Mouse (Mus musculus) adrenal gland, adult 8-10 months (tissue): ENCODE data around the gene Arid1b. TPM values are rescaled to one million over a fixed set of nuclear protein-coding genes. Genes with fewer than 3 reads are reported as not detected.

Source experiments
- DNase-seq: peaks from one replicate; pipeline ENCODE4 v3.0.0; 2022
- total RNA-seq, 4 experiments: library from RNA; stranded (reverse); gene quantifications; 2 replicates each; pipeline ENCODE4 v1.2.4; 2022

Arid1b gene
- total RNA-seq, result 10 to 100 TPM; 66.1 to 89.1 (median 73.7) TPM

GRCm38 (mm10) chr17:4993840-4994503 lies at the start of gene Arid1b:
Gene Arid1b (plus strand): TSS chr17:4994332.
- peak; percentile 75 for DNase-seq

- no peak for DNase-seq
Observed at GRCm38 (mm10) chr17:4945311-4945751, 48.8 kb upstream of the Arid1b start.

GRCm38 (mm10) chr17:4945871-4946331 lies 48.2 kb upstream of the Arid1b start:
- DNase-seq, result peak; percentile 17

- DNase-seq, result no peak
Observed at GRCm38 (mm10) chr17:4946421-4946974, 47.6 kb upstream of the Arid1b start.

- no peak for DNase-seq
Observed at GRCm38 (mm10) chr17:4947013-4947412, 47.1 kb upstream of the Arid1b start.

GRCm38 (mm10) chr17:4947439-4947838 lies 46.7 kb upstream of the Arid1b start:
- DNase-seq, result no peak

GRCm38 (mm10) chr17:4948501-4948900 lies 45.6 kb upstream of the Arid1b start:
- DNase-seq, result no peak

GRCm38 (mm10) chr17:4954431-4954830 lies 39.7 kb upstream of the Arid1b start:
- no peak for DNase-seq

- no peak for DNase-seq
Observed at GRCm38 (mm10) chr17:4964192-4964877, 29.8 kb upstream of the Arid1b start.

GRCm38 (mm10) chr17:4967201-4967600 lies 26.9 kb upstream of the Arid1b start:
- DNase-seq, result no peak

- no peak for DNase-seq
Observed at GRCm38 (mm10) chr17:4968035-4968434, 26.1 kb upstream of the Arid1b start.

- DNase-seq, result no peak
Observed at GRCm38 (mm10) chr17:4968878-4969277, 25.3 kb upstream of the Arid1b start.

GRCm38 (mm10) chr17:4972261-4972660 lies 21.9 kb upstream of the Arid1b start:
- DNase-seq, result no peak

GRCm38 (mm10) chr17:4974736-4975135 lies 19.4 kb upstream of the Arid1b start:
- DNase-seq, result peak; percentile 83

GRCm38 (mm10) chr17:4980151-4980550 lies 14.0 kb upstream of the Arid1b start:
- no peak for DNase-seq

- DNase-seq, result no peak
Observed at GRCm38 (mm10) chr17:4982819-4983218, 11.3 kb upstream of the Arid1b start.

- DNase-seq, result no peak
Observed at GRCm38 (mm10) chr17:4984691-4985090, 9.4 kb upstream of the Arid1b start.

- no peak for DNase-seq
Observed at GRCm38 (mm10) chr17:4990911-4991560, 3.1 kb upstream of the Arid1b start.

GRCm38 (mm10) chr17:4991600-4991999 lies 2.5 kb upstream of the Arid1b start:
- no peak for DNase-seq

- DNase-seq, result no peak
Observed at GRCm38 (mm10) chr17:4993497-4993839, 664 bp upstream of the Arid1b start.

GRCm38 (mm10) chr17:4994504-4994812 lies 326 bp downstream of the Arid1b start:
- no peak for DNase-seq

- DNase-seq, result peak; percentile 50
Observed at GRCm38 (mm10) chr17:4994813-4995560, 855 bp downstream of the Arid1b start.
